Mouse (Mus musculus) liver, embryonic 14.5 days (tissue): ENCODE data around the gene Smim14.

Experiments used
- CTCF ChIP-seq: IDR thresholded peaks from 2 replicates; pipeline ENCODE4 v1.5.1; 2016; ENCODE audit warnings: antibody characterized with exemption, low read depth, control low read depth
- EP300 ChIP-seq: IDR thresholded peaks from 2 replicates; pipeline ENCODE4 v1.6.1; 2016; ENCODE audit warnings: antibody characterized with exemption, low read depth

- TF ChIP-seq CTCF: no peak
- no peak for TF ChIP-seq EP300
These were observed 98.9 kb downstream of the Smim14 start for GRCm38 (mm10) chr5:65438041-65438440.
